Mouse (Mus musculus): ENCODE data around the gene Lim2. TPM values are rescaled to one million over a fixed set of nuclear protein-coding genes. Genes with fewer than 3 reads are reported as not detected.

Lim2 gene
- total RNA-seq, 2 experiments from 2014 or later, result 0.05 TPM; not detected in 1

DNA sequence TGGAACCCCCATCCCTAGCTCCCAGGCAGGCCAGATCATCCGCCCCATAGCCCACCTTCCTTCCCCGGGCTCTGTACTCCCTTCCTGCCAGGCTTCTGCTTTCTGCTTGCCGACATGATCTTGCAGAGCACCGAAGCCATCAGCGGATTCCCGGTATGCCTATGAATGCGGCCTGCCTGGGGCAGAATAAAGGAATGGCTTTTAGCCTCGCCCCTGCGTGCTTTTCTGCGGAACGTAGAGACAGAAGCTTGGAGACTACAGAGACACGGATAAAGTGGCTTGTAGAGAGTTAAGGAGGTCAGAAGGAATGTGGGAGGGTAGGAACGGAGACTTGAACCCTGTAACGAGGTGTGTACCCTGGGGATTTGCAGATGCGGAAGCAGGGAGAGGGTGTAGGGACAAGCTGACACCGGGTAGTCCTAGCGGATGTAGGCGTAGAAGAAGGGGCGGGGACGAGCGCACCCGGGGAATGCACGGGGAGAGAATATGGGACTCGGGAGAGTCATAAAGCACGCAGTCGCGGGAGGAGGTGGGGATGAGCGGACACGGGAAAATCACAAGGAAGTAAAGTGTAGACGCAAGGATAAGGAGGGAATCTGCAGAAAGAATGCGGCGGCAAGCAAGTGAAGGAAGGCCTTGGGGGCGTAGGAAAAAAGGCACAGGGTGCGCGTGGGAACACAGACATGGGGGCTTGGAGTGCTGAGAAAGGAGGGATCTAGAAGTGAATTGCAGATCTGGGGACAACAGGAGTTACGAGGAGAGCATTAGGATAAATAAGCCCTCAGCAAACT lies 15.9 kb downstream of the Lim2 start:
- peak; percentile 65 for ATAC-seq (replicated peaks; ENCODE audit: poor library complexity, severe bottlenecking)

DNA sequence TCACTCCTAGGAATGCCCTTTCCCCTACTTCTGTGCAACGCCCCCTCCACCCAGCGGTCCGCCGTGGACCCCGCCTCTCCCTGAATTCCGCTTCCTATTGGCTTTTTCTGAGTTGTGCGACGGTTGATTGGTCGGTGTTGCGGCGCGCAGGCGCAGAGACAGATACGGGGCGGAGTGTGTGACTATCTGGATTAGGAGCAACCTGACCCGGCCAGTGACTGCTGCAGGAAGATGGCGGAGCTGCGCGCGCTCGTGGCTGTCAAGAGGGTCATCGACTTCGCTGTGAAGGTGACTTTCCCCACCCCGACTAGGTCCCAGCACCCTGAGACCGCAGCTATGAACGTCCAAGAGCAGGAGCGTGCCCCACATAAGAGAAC lies 16.4 kb downstream of the Lim2 start, which contains the start of the genes Etfb and Gm45233:
Gene Etfb (plus strand): TSS at position 167 of the 377 bp plus-strand sequence.
Gene Gm45233 (plus strand): TSS at position 212 of the 377 bp plus-strand sequence.
- ATAC-seq (replicated peaks; ENCODE audit: poor library complexity, severe bottlenecking), result peak; percentile 70

DNA sequence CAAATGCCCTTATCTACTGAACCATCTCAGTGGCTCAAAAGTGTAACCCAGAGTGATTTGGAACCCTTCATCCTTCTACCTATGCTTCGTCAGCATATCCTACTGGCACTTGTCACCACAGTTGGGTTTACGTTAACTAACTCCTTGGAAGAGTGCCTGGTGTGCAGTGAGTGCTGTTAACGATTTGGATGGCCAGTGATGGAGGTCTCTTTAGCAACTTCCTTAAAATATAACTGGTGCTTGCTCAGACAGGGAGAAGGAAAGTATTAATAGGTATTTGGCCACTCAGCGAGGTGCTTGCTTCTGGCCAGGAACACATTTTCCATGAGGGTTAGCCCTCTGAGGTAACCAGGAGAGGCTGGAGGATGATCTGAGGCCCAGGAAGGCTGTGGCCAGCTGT lies 20.3 kb downstream of the Lim2 start:
- ATAC-seq (replicated peaks; ENCODE audit: poor library complexity, severe bottlenecking), result peak; percentile 12

- ATAC-seq (replicated peaks; ENCODE audit: poor library complexity, severe bottlenecking), result no peak
These were observed 20.8 kb downstream of the Lim2 start for GRCm38 (mm10) chr7:43448246-43448645.

- no peak for ATAC-seq (replicated peaks; ENCODE audit: poor library complexity, severe bottlenecking)
These were observed 22.3 kb downstream of the Lim2 start for GRCm38 (mm10) chr7:43449811-43450210.

- ATAC-seq (replicated peaks; ENCODE audit: poor library complexity, severe bottlenecking), result no peak
These were observed 24.3 kb downstream of the Lim2 start for GRCm38 (mm10) chr7:43451726-43452125.

DNA sequence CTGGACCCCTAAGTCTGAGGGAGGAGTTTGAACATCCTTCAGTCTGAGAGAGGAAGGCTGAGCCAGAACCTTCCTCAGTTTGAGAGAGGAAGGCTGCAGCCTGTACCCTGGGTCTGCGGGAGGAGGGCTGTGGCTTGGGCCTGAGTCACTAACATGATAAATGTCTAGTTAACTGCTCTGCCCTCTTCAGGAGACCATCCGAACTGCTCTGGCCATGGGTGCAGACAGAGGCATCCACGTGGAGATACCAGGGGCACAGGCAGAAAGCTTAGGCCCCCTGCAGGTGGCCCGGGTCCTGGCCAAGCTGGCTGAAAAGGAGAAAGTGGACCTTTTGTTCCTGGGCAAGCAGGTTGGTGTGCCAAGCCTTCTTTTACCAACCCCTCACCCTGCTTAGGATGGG lies 25.1 kb downstream of the Lim2 start:
- peak; percentile 86 for ATAC-seq (replicated peaks; ENCODE audit: poor library complexity, severe bottlenecking)

GRCm38 (mm10) chr7:43453599-43454355 lies 26.3 kb downstream of the Lim2 start:
- ATAC-seq (replicated peaks; ENCODE audit: poor library complexity, severe bottlenecking), result no peak

DNA sequence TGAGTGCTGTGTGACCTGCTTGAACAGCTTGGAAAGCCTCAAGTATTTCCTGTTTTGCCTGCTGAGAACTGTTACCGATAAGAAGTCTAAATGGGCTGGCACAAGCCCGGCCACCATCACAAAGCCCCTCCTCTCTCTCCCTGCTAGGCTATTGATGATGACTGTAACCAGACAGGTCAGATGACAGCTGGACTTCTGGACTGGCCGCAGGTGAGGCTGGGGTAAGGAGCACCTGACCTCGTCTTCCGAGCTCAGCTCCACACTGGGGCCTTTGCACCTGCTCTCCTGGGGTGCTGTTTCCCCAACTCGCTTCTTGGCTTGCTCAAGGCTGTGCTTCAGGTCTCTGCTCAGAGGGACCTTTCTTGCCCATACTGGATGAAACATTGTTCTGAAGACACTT lies 26.9 kb downstream of the Lim2 start:
- no peak for ATAC-seq (replicated peaks; ENCODE audit: poor library complexity, severe bottlenecking)

- no peak for ATAC-seq (replicated peaks; ENCODE audit: poor library complexity, severe bottlenecking)
These were observed 35.4 kb downstream of the Lim2 start, which contains the start of gene Vsig10l for GRCm38 (mm10) chr7:43462851-43463250. Vsig10l (plus strand) TSS chr7:43463151.

- ATAC-seq (replicated peaks; ENCODE audit: poor library complexity, severe bottlenecking), result no peak
These were observed 36.5 kb downstream of the Lim2 start for GRCm38 (mm10) chr7:43463976-43464375.

GRCm38 (mm10) chr7:43464864-43465343 lies 37.4 kb downstream of the Lim2 start:
- ATAC-seq (replicated peaks; ENCODE audit: poor library complexity, severe bottlenecking), result peak; percentile 16

DNA sequence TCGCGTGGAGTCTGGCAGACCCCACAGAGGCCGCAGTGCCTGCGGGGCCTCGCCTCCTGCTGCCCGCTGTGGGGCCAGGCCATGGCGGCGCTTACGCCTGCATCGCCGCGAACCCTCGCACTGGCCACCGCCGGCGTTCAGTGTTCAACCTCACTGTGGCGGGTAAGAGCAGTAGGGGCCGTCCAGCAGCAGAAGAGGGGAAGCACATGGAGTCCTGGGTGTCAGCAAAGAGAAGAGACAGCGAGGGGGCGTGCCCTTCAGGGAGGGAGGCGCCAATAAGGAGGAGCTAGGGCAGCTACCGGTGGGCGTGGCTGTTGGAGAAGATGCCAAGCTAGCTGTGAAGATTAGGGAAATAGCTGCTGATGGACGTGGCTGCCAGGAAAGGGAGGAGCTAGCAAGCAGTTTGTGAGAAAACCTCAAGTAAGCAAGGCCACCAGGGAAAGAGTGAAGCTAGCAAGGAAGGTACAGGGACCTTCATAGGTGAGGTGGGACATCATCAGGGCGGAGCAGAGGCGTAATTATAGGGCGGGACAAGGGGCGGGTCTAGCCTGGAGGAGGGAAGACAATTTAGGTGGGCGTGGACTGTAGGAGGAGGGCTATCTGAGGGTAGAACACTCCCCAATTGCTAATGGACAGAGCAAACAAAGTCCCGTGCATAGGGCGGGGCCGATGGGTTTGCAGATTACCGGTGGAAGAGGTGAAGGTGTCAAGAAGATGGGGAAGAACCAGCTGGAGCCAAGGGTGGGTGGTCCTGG lies 38.1 kb downstream of the Lim2 start:
- ATAC-seq (replicated peaks; ENCODE audit: poor library complexity, severe bottlenecking), result peak; percentile 78

DNA sequence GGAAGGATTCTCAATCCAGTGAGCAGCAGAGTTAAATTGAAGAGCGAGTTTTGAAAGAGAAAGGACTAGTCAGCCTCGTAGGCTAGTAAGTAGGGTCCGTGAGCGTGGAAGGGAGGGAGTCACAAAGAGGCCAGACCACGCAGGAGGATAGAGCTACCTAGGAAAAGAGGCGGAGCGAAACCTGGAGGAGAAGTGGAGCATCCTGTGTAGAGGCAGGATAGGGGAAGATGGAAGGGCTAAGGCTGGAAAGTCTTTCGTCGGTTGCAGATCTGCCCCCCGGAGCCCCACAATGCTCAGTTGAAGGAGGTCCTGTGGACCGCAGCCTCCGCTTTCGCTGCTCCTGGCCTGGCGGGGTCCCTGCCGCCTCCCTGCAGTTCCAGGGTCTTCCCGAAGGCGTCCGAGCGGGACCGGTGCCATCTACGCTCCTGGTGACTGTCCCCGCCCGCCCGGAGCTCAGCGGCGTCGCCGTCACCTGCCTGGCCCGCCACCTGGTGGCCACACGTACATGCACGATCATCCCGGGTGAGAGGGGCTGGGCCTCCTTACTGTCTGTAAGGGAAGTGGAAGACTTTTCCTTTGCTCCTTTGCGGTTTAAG lies 38.7 kb downstream of the Lim2 start:
- peak; percentile 62 for ATAC-seq (replicated peaks; ENCODE audit: poor library complexity, severe bottlenecking)

GRCm38 (mm10) chr7:43470373-43470772 lies 42.9 kb downstream of the Lim2 start:
- no peak for ATAC-seq (replicated peaks; ENCODE audit: poor library complexity, severe bottlenecking)

GRCm38 (mm10) chr7:43475706-43476105 lies 48.2 kb downstream of the Lim2 start:
- peak; percentile 54 for ATAC-seq (replicated peaks; ENCODE audit: poor library complexity, severe bottlenecking)

GRCm38 (mm10) chr7:43476376-43476775 lies 48.9 kb downstream of the Lim2 start:
- ATAC-seq (replicated peaks; ENCODE audit: poor library complexity, severe bottlenecking), result no peak

GRCm38 (mm10) chr7:43481191-43481590 lies 53.7 kb downstream of the Lim2 start:
- no peak for ATAC-seq (replicated peaks; ENCODE audit: poor library complexity, severe bottlenecking)

DNA sequence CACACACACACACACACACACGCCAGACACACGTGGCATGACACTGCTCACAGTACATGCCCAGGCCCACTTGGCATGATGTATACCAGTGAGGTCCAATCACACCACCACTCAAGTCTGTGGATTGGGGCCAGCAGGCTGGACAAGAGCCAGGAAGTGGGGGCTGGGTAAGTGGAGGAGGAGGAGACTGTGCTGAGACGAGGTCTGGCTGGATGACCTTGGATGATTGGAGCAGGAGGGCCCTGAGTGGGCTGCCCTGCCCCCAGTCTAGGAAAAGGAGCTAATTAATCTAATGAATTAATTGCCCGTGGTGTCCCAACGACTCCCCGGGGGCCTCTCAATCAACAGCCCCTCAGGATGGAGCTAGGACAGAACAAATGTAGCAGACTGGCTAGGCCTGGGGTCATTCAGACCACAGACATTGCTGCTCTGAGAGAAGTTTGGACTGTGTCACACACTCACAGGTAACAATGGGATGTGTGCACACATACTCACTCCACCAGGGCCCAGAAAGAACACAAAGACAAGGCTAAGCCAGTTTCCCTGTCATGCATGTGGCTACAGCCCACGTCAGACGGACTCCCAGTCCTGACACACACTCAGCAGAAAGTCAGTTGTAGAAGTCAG lies 54.7 kb downstream of the Lim2 start:
- no peak for ATAC-seq (replicated peaks; ENCODE audit: poor library complexity, severe bottlenecking)

- ATAC-seq (replicated peaks; ENCODE audit: poor library complexity, severe bottlenecking), result peak; percentile 68
These were observed 55.8 kb downstream of the Lim2 start for GRCm38 (mm10) chr7:43483236-43483635.
